Mouse (Mus musculus) lung, adult 2 months (tissue): ENCODE measurements around the gene Acoxl.

Source experiments
- CTCF ChIP-seq: fragments of 200-500 bp; IDR thresholded peaks from 2 replicates; pipeline ENCODE4 v1.5.1; 2011; ENCODE audit warnings: mild to moderate bottlenecking, low read length, control low read depth; ENCODE audit not compliant: insufficient read depth
- POLR2A ChIP-seq: fragments of 200-500 bp; IDR thresholded peaks from 2 replicates; pipeline ENCODE4 v1.6.1; 2011; ENCODE audit warnings: low read depth, mild to moderate bottlenecking, control low read depth, low read length, borderline replicate concordance; ENCODE audit errors: extremely low read depth

DNA sequence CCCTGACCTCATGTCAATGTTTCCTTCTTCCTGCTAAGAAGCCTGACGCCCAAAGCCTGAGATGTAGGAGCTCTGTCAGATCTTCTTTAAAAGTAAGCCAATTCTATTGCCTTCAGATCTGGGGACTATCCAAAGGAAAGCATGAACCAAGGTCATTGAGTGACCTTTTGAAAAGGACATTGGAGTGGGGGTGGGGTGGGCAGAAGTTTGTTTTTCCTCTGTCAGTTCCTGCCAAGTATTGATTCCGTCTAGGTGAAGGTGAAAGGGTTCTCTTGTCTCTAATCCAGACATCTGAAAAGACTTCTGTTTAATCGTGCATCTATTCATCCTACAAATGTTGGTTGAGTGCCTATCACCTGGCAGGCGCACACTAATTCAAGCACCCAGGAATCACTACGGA lies 330.8 kb downstream of the Acoxl start:
- TF ChIP-seq CTCF, result no peak
- TF ChIP-seq POLR2A, result no peak
